Mouse (Mus musculus): Measurements from ENCODE around the gene Phactr1.

DNA sequence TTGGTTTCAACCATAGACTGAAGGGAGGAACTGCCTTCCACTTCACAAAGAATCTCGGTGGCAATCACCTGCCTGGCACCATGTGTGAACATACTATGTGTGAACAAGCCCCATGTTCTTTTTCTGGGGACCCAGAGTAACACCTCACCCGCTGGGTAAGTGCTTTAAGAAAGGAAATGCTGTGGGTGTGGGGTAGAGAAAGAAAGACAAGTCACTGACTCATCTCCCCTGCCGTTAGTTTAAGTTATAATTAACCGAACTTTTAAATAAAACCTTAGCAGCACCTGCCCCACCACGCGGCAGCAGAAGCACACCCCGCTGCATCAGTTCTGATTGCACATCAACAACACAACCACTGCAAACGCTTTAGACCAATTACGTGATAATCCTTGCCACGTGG is 171.7 kb downstream of the Phactr1 start:
- no peak for TF ChIP-seq TCF12 (IDR thresholded peaks at IDR 0.05; ENCODE audit: low read depth, low read length)
- no peak for TF ChIP-seq POLR2A (IDR thresholded peaks at IDR 0.05; ENCODE audit: control insufficient read depth in 1 of 2, insufficient read depth in 1 of 2, low read depth in 1 of 2, low read length in 2 of 2, poor library complexity in 1 of 2)
- TF ChIP-seq GATA1 (IDR thresholded peaks at IDR 0.05; ENCODE audit: low read depth, low read length): no peak
- TF ChIP-seq USF1 (IDR thresholded peaks at IDR 0.05; ENCODE audit: low read depth, low read length): no peak
- TF ChIP-seq CTCF (IDR thresholded peaks at IDR 0.05 in 2 of 3, conservative IDR thresholded peaks at IDR 0.05 in 1 of 3; ENCODE audit: control insufficient read depth in 1 of 3, insufficient read depth in 1 of 3, low read depth in 2 of 3, low read length in 3 of 3, poor library complexity in 1 of 3, severe bottlenecking in 1 of 3): no peak
- TF ChIP-seq EP300 (IDR thresholded peaks at IDR 0.05; ENCODE audit: low read depth in 1 of 2, low read length in 2 of 2): no peak
- no peak for TF ChIP-seq MYC (IDR thresholded peaks at IDR 0.05; ENCODE audit: low read depth, low read length)
